Mouse (Mus musculus): ENCODE data around the gene Vmn1r4.

DNA sequence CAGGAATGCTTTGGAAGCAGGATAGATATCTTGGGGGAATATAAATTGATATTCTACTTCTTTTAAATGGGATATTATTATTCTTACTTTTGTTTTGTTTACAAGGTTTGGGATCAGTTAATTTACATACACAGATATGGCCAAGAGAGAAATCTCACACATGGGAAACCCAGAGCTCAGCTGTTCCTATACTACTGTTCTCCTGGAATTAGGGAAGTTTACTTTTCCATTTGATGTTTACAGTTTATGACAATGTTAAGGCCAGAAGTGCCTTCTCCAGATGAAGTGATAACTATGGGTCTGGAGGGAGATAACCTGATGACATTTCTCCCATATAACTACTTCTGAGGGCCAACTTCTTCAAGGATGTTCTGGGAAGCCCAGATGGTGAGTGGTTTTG is 46.2 kb downstream of the Vmn1r4 start, which contains the start of gene Vmn1r5:
- TF ChIP-seq POLR2A (IDR thresholded peaks at IDR 0.05; ENCODE audit: low read depth, low read length) (no peak), CTCF (conservative IDR thresholded peaks at IDR 0.05; ENCODE audit: insufficient read depth, insufficient read length, low read depth, low read length) (no peak)

Data from kidney, adult 2 months (tissue).